Mouse (Mus musculus) urinary bladder, adult 2 months (tissue): ENCODE data around the gene Sez6l2. TPM values are rescaled to one million over a fixed set of nuclear protein-coding genes. Genes with fewer than 3 reads are reported as not detected.

ENCODE experiments used
- polyA plus RNA-seq: library from polyadenylated mRNA; depleted of rRNA; stranded (reverse); fragments of >200 nt; gene quantifications from 2 replicates; pipeline ENCODE4 v1.2.3, GENCODE M21; 2012; rRNA removed

Gene Sez6l2
- polyA plus RNA-seq, 1 experiment = 0.65 TPM

Other genes starting within 250 kb of the Sez6l2 start
- gene Coro1a, start 242.8 kb upstream of the Sez6l2 start, polyA plus RNA-seq = 34.8 and 39.4 TPM in 2 replicates
- 214 TPM in 2 replicates for gene Mapk3, start 191.0 kb upstream of the Sez6l2 start, polyA plus RNA-seq
- 15.7 and 28.5 TPM in 2 replicates for gene Gdpd3, start 184.2 kb upstream of the Sez6l2 start, polyA plus RNA-seq
- 188 and 213 TPM in 2 replicates for gene Ypel3, start 173.6 kb upstream of the Sez6l2 start, polyA plus RNA-seq
- gene Tbx6, start 169.1 kb upstream of the Sez6l2 start, polyA plus RNA-seq = 1.3 and 1.4 TPM in 2 replicates
- gene Ppp4c, start 158.1 kb upstream of the Sez6l2 start, polyA plus RNA-seq = 106 and 121 TPM in 2 replicates
- 2.4 and 2.9 TPM in 2 replicates for gene Fam57b, start 152.9 kb upstream of the Sez6l2 start, polyA plus RNA-seq
- not detected in 2 replicates for gene 4930451I11Rik, start 118.9 kb upstream of the Sez6l2 start, polyA plus RNA-seq
- gene Doc2a, start 103.1 kb upstream of the Sez6l2 start, polyA plus RNA-seq = not detected in 2 replicates
- 18.0 and 21.0 TPM in 2 replicates for gene Hirip3, start 88.6 kb upstream of the Sez6l2 start, polyA plus RNA-seq
- gene Ino80e, start 88.2 kb upstream of the Sez6l2 start, polyA plus RNA-seq = 42.3 and 46.0 TPM in 2 replicates
- 55.8 and 65.4 TPM in 2 replicates for gene Taok2, start 65.9 kb upstream of the Sez6l2 start, polyA plus RNA-seq
- gene Tmem219, start 27.6 kb upstream of the Sez6l2 start, polyA plus RNA-seq = 41.3 and 46.0 TPM in 2 replicates
- gene Kctd13, start 21.7 kb upstream of the Sez6l2 start, polyA plus RNA-seq = 16.3 and 16.4 TPM in 2 replicates
- gene Asphd1, start 981 bp upstream of the Sez6l2 start, polyA plus RNA-seq = not detected in 2 replicates
- gene Cdipt, start 25.4 kb downstream of the Sez6l2 start, polyA plus RNA-seq = 118 and 119 TPM in 2 replicates
- gene Cdiptos, start 25.5 kb downstream of the Sez6l2 start, polyA plus RNA-seq = 2.2 and 2.7 TPM in 2 replicates
- 46.2 and 52.7 TPM in 2 replicates for gene Mvp, start 64.1 kb downstream of the Sez6l2 start, polyA plus RNA-seq
- 2.8 and 3.2 TPM in 2 replicates for gene Pagr1b, start 65.9 kb downstream of the Sez6l2 start, polyA plus RNA-seq
- 16.4 and 18.2 TPM in 2 replicates for gene Pagr1a, start 66.8 kb downstream of the Sez6l2 start, polyA plus RNA-seq
- 66.3 and 76.5 TPM in 2 replicates for gene Gm42742, start 70.5 kb downstream of the Sez6l2 start, polyA plus RNA-seq
- gene Prrt2, start 70.6 kb downstream of the Sez6l2 start, polyA plus RNA-seq = 9.7 and 10.2 TPM in 2 replicates
- 72.0 and 72.5 TPM in 2 replicates for gene Maz, start 76.5 kb downstream of the Sez6l2 start, polyA plus RNA-seq
- gene Kif22, start 91.9 kb downstream of the Sez6l2 start, polyA plus RNA-seq = 2.3 and 2.7 TPM in 2 replicates
- 0.15 and 0.34 TPM in 2 replicates for gene Zg16, start 136.8 kb downstream of the Sez6l2 start, polyA plus RNA-seq
- gene AI467606, start 140.8 kb downstream of the Sez6l2 start, polyA plus RNA-seq = 4.4 and 6.0 TPM in 2 replicates
- 0.80 and 0.81 TPM in 2 replicates for gene Qprt, start 171.7 kb downstream of the Sez6l2 start, polyA plus RNA-seq
- gene Spn, start 187.3 kb downstream of the Sez6l2 start, polyA plus RNA-seq = 1.2 and 1.9 TPM in 2 replicates
- 66.2 and 68.8 TPM in 2 replicates for gene Cd2bp2, start 245.5 kb downstream of the Sez6l2 start, polyA plus RNA-seq